Mouse (Mus musculus) heart, embryonic 16.5 days (tissue): Measurements from ENCODE around the gene Pogk. TPM values are rescaled to one million over a fixed set of nuclear protein-coding genes. Genes with fewer than 3 reads are reported as not detected.

Experiments
- ATAC-seq: fragments of 200-750 bp; cut with Nextera tagmentation; replicated peaks from 2 replicates; pipeline ENCODE4 v1.8.0; 2017; ENCODE audit warnings: moderate number of reproducible peaks; ENCODE audit not compliant: insufficient read depth, low FRiP score; ENCODE audit errors: extremely low read depth
- H3K27ac ChIP-seq: fragments of 300-500 bp; sonication (generic); 2 replicates; pipeline ENCODE4 v1.5.1; 2014; ENCODE audit warnings: mild to moderate bottlenecking, low read length, control low read depth, moderate library complexity
- H3K27me3 ChIP-seq: fragments of 300-500 bp; sonication (generic); 2 replicates; pipeline ENCODE4 v1.6.1; 2014; ENCODE audit warnings: low read length, mixed read lengths; ENCODE audit not compliant: control insufficient read depth, insufficient read depth
- H3K36me3 ChIP-seq: fragments of 300-500 bp; sonication (generic); 2 replicates; pipeline ENCODE4 v1.6.1; 2014; ENCODE audit not compliant: control insufficient read depth, insufficient read depth
- H3K4me1 ChIP-seq: fragments of 300-500 bp; sonication (generic); 2 replicates; pipeline ENCODE4 v1.6.1; 2014; ENCODE audit warnings: low read length, mixed read lengths; ENCODE audit not compliant: control insufficient read depth, insufficient read depth
- H3K4me2 ChIP-seq: fragments of 300-500 bp; sonication (generic); 2 replicates; pipeline ENCODE4 v1.6.1; 2014; ENCODE audit warnings: low read depth, mild to moderate bottlenecking, control low read depth, low read length
- H3K4me3 ChIP-seq: fragments of 300-500 bp; sonication (generic); 2 replicates; pipeline ENCODE4 v1.5.1; 2014; ENCODE audit warnings: mild to moderate bottlenecking, control low read depth, low read length
- H3K9ac ChIP-seq: fragments of 300-500 bp; sonication (generic); 2 replicates; pipeline ENCODE4 v1.6.1; 2014; ENCODE audit warnings: low read length, control low read depth
- H3K9me3 ChIP-seq: fragments of 300-500 bp; sonication (generic); replicated peaks from 2 replicates; pipeline ENCODE4 v1.6.1; 2016; ENCODE audit warnings: low read length; ENCODE audit not compliant: control insufficient read depth
- WGBS: fragments of 180-500 bp; shearing (Covaris S2); extraction: QIAGEN DNeasy Blood & Tissue Kit; methylation state at CpG from one replicate; pipeline ENCODE4 v1.1.7; 2014; 5-methylcytosine and 5-hydroxymethylcytosine counted together
- polyA plus RNA-seq: library from polyadenylated mRNA; unstranded; fragments of >200 nt; fragmentation: Nextera tagmentation; extraction: Ambion mirVana; gene quantifications from 2 replicates; pipeline ENCODE4 v1.2.1, GENCODE M21; 2015

The Pogk gene
- polyA plus RNA-seq, 1 experiment from 2014 or later: 9.3 TPM

GRCm38 (mm10) chr1:166362659-166363058 is 47.0 kb downstream of the Pogk start:
- Histone ChIP-seq H3K9me3 (no peaks in the 10 kb centered on the region), H3K4me1 (no peaks in the 10 kb centered on the region), H3K9ac (no peak overlapping the region), H3K36me3 (no peaks in the 10 kb centered on the region), H3K4me2 (no peak overlapping the region), H3K27ac (no peak overlapping the region), H3K4me3 (no peak overlapping the region), H3K27me3 (no peaks in the 10 kb centered on the region)
- no peak for ATAC-seq
- 67% methylated on average over 3 of the region's 3 CpGs for WGBS

GRCm38 (mm10) chr1:166361842-166362241 is 47.8 kb downstream of the Pogk start:
- H3K9me3 ChIP-seq: no peaks in the 10 kb centered on the region
- no peak overlapping the region for H3K27ac ChIP-seq
- no peak overlapping the region for H3K4me3 ChIP-seq
- H3K4me2 ChIP-seq: no peak overlapping the region
- H3K36me3 ChIP-seq: no peaks in the 10 kb centered on the region
- WGBS: 67% methylated on average over 3 of the region's 3 CpGs
- H3K9ac ChIP-seq: no peak overlapping the region
- no peaks in the 10 kb centered on the region for H3K4me1 ChIP-seq
- no peak for ATAC-seq
- no peaks in the 10 kb centered on the region for H3K27me3 ChIP-seq

DNA sequence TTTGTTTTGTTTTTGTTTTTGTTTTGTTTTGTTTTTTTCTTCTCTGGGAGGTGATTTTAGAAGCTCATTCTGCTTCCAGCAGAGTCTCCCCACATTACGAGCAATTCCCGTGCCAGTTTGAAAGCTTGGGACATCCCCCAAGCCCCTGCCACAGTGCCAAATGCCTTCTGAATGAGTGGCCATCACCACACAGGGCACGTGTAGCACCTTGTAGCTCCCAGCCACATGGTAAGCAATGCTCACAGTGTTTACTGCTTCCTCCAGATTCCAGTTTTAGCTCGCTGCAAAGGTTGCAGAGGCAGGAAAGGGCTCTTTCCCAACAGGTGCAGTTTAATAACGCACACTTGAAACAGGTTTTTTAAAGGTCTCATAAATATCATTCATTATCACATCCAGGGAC is 48.8 kb downstream of the Pogk start:
- Histone ChIP-seq H3K4me3 (no peak overlapping the region), H3K9me3 (no peaks in the 10 kb centered on the region), H3K27ac (no peak overlapping the region), H3K36me3 (no peaks in the 10 kb centered on the region), H3K9ac (no peak overlapping the region), H3K4me2 (no peak overlapping the region), H3K4me1 (no peaks in the 10 kb centered on the region), H3K27me3 (no peaks in the 10 kb centered on the region)
- 68% methylated on average over 5 of the region's 5 CpGs for WGBS
- ATAC-seq: no peak

GRCm38 (mm10) chr1:166360157-166360855 is 49.4 kb downstream of the Pogk start:
- Histone ChIP-seq H3K36me3 (no peaks in the 10 kb centered on the region), H3K9ac (no peak overlapping the region), H3K27me3 (no peaks in the 10 kb centered on the region), H3K27ac (no peak overlapping the region), H3K4me2 (no peak overlapping the region), H3K4me3 (no peak overlapping the region), H3K9me3 (no peaks in the 10 kb centered on the region), H3K4me1 (no peaks in the 10 kb centered on the region)
- 21% methylated on average over 14 of the region's 14 CpGs for WGBS
- ATAC-seq: peak; percentile 70; the same call in 1 of the 2 replicates

GRCm38 (mm10) chr1:166349751-166350150 is 59.9 kb downstream of the Pogk start:
- H3K4me1 ChIP-seq: no peaks in the 10 kb centered on the region
- ATAC-seq: no peak
- H3K27ac ChIP-seq: no peak overlapping the region
- WGBS: 81% methylated on average over 11 of the region's 11 CpGs
- H3K9me3 ChIP-seq: no peaks in the 10 kb centered on the region
- H3K36me3 ChIP-seq: no peaks in the 10 kb centered on the region
- H3K4me3 ChIP-seq: no peak overlapping the region
- no peaks in the 10 kb centered on the region for H3K27me3 ChIP-seq
- no peak overlapping the region for H3K9ac ChIP-seq
- no peak overlapping the region for H3K4me2 ChIP-seq

DNA sequence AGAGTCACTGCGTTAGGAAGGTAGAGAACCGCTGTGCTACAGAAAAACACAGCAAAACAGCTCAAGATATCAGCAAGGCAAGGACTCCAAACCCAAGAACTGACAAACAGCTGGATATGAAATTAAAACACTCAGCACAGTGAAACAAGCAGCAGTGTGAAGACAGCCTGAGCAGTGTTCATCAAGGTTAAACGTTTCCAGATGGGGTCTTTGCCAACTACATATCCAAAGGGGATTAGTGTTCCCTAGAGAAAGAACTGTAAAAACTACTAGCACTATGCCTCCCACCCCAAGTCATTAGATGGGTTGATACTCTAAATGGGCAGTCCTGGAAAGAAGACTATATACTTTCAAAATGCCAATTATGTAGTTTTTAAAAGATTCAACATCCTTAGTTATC is 60.3 kb downstream of the Pogk start:
- Histone ChIP-seq H3K27me3 (no peaks in the 10 kb centered on the region), H3K9me3 (no peaks in the 10 kb centered on the region), H3K4me1 (no peaks in the 10 kb centered on the region), H3K27ac (no peak overlapping the region), H3K4me3 (no peak overlapping the region), H3K36me3 (no peaks in the 10 kb centered on the region), H3K4me2 (no peak overlapping the region), H3K9ac (no peak overlapping the region)
- ATAC-seq: no peak
- WGBS: 69% methylated on average over 3 of the region's 3 CpGs

DNA sequence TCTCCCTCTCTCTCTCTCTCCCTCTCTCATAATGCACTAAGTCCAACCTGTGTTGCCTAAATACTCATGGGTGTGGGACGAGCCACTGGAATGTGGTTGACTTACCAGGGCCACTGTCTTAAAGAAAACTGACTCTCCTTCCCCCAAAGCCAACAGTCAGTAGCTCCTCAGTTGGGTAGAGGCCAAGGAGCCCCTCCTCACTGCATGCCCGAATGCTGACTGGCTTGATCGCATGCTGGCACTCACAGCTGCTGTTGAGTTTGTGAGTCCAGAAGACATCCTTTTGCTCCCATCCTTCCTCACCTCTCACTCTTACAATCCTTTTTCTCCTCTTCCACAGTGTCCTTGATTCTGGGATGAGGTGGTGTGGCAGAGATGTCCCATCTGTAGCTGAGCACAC is 62.8 kb downstream of the Pogk start:
- H3K4me1 ChIP-seq: no peaks in the 10 kb centered on the region
- H3K4me3 ChIP-seq: no peak overlapping the region
- WGBS: 66% methylated on average over 3 of the region's 3 CpGs
- no peaks in the 10 kb centered on the region for H3K27me3 ChIP-seq
- H3K9me3 ChIP-seq: no peaks in the 10 kb centered on the region
- H3K36me3 ChIP-seq: no peaks in the 10 kb centered on the region
- no peak for ATAC-seq
- no peak overlapping the region for H3K4me2 ChIP-seq
- no peak overlapping the region for H3K9ac ChIP-seq
- no peak overlapping the region for H3K27ac ChIP-seq

DNA sequence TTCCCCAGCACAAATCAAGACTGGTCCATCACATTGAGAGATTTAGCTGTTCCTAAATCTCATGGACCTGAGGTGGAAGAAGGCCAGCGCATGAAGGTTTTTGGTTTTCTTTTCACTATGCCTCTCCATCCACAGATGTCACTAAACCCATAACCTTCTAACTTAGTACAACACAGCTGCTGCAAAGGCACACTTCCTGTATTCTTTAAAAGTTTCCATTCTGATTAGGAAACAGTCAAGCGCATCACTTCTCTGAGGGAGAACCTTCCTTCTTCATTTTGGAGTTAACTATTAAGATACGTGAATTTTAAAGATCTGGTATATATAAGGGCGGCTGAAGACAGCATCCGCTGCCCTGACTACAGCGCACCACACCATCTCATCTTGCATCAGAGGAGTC is 64.1 kb downstream of the Pogk start:
- no peak overlapping the region for H3K9ac ChIP-seq
- no peak for ATAC-seq
- H3K9me3 ChIP-seq: no peaks in the 10 kb centered on the region
- H3K36me3 ChIP-seq: no peaks in the 10 kb centered on the region
- no peaks in the 10 kb centered on the region for H3K27me3 ChIP-seq
- no peak overlapping the region for H3K4me3 ChIP-seq
- H3K27ac ChIP-seq: no peak overlapping the region
- no peaks in the 10 kb centered on the region for H3K4me1 ChIP-seq
- no peak overlapping the region for H3K4me2 ChIP-seq
- WGBS: 89% methylated on average over 6 of the region's 6 CpGs

DNA sequence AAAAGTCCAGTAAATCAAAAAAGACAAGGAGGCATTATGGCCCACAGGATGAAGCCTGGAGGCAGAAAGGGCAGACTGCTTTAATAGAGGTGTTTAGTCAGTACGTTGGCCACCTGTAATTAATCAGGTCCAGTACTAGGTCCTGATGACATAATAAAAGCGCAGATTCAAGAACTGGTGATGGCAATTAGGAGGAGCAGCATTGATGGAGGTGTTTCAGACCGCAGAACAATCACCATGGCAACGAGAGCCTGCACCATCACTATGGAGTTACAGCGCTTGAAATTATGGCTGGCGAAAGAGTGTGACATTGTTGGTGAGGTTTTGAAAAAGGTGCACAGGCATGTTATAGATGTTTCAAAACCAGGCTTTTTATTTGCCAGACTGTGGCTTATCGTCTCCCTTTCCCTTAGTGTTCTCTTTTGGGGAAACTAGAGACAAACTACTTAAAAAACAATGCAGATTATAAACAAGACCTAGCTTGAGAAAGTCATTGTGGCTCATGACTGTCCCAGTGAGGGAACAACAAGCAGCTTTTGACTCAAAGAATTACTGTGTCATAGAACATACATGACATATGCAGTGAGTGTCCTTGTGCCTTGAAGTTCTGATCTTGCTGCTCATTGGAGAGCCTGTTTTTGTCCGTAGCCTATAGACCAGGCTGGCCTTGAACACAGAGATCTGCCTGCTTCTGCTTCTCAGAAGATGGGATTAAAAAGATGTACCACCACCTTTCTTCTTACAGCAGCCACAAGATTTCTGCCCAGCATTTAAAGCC is 65.2 kb downstream of the Pogk start:
- Histone ChIP-seq H3K27me3 (no peaks in the 10 kb centered on the region), H3K4me2 (no peak overlapping the region), H3K4me3 (no peak overlapping the region), H3K9me3 (no peaks in the 10 kb centered on the region), H3K36me3 (no peaks in the 10 kb centered on the region), H3K4me1 (no peaks in the 10 kb centered on the region), H3K9ac (no peak overlapping the region), H3K27ac (no peak overlapping the region)
- WGBS: 80% methylated on average over 8 of the region's 8 CpGs
- no peak for ATAC-seq
